Mouse (Mus musculus): ENCODE measurements at regions not wholly inside any gene's neighbourhood (a gene's known extent, or its start where the extent isn't known, plus 50 kb on each side); places are given as distances from the start of the nearest gene placed in this dataset.
"Not testable (repeated sequence)": the region's sequence is repeated elsewhere in the genome, so short reads cannot be mapped to it uniquely, and the experiment has no call there.

DNA sequence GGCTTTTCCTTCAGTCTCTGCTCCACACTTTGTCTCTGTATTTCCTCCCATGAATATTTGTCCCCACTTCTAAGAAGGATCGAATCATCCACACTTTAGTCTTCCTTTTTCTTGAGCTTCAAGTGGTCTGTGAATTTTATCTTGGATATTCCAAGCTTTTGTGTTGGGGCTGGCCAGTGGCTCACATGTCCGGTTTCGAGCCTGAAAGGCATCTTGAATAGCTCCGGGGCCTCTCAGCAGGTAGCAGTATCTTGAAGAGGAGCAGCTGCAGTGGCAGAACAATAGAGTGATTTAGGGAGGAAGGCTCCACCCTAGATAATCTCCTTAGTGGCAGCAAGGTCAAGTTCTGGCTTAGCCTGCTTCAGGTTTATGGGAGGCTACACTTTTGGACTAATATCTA lies 113.0 kb upstream of the Mettl21e start:
- DNase-seq: not testable (repeated sequence)

DNA sequence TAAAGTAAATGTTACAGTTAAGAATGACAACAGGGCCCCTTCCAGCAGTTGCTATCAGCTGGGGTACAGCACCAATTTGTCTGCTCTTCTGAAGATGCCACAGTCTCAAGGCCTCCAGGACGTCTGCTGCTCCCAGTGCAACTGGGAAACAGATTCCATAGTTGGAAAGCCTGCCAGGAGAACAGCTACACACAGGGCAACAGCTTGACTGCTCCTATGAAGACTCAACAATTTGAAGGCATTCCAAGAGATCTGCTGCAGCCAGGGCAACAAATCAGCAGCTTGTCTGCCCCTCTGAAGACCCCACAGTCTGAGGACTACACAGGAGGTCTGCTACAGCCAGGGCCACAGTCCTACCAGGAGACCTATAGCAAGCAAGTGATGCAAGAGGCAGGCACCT lies 106.7 kb upstream of the Mettl21e start:
- peak; percentile 5 for DNase-seq
